Mouse (Mus musculus) kidney, postnatal 10 days (tissue): ENCODE measurements around the gene Ciita.

Experiments
- DNase-seq: peaks from one replicate; pipeline ENCODE4 v3.0.0; 2021; ENCODE audit warnings: mixed read lengths

Ciita gene

GRCm38 (mm10) chr16:10559991-10560390 is 80.1 kb downstream of the Ciita start:
- DNase-seq, result no peak

GRCm38 (mm10) chr16:10565278-10565885 is 85.5 kb downstream of the Ciita start:
- peak; percentile 83 for DNase-seq

GRCm38 (mm10) chr16:10567153-10567552 is 87.3 kb downstream of the Ciita start:
- no peak for DNase-seq

- no peak for DNase-seq
These were observed 90.0 kb downstream of the Ciita start for GRCm38 (mm10) chr16:10569809-10570395.

- DNase-seq, result peak; percentile 82
These were observed 90.8 kb downstream of the Ciita start for GRCm38 (mm10) chr16:10570708-10571107.

- peak; percentile 17 for DNase-seq
These were observed 92.0 kb downstream of the Ciita start for GRCm38 (mm10) chr16:10571820-10572219.

GRCm38 (mm10) chr16:10574936-10575335 is 95.1 kb downstream of the Ciita start:
- no peak for DNase-seq

- DNase-seq, result no peak
These were observed 96.1 kb downstream of the Ciita start for GRCm38 (mm10) chr16:10575915-10576314.

GRCm38 (mm10) chr16:10577548-10577947 is 97.7 kb downstream of the Ciita start:
- no peak for DNase-seq
